Mouse (Mus musculus) megakaryocyte progenitor cell, adult 5-6 weeks (primary cell): ENCODE measurements around the gene Pcbp2. TPM values are rescaled to one million over a fixed set of nuclear protein-coding genes. Genes with fewer than 3 reads are reported as not detected.

Experiments used
- ATAC-seq: replicated peaks from 2 replicates; pipeline ENCODE4 v1.8.0; 2016; ENCODE audit warnings: mild to moderate bottlenecking, moderate TSS enrichment, inconsistent platforms; ENCODE audit not compliant: poor library complexity
- total RNA-seq, 2 experiments: library from RNA; stranded (forward) in 1 of 2; stranded (reverse) in 1 of 2; fragments of 157-497, 149-512 nt in 1 of 2; fragments of 200-1000 nt in 1 of 2; gene quantifications; 2 replicates each; pipeline versions ENCODE4 v1.2.3 to v1.2.4; 2015 to 2017

The Pcbp2 gene
- total RNA-seq, 2 experiments from 2014 or later = 175 to 973 TPM

GRCm38 (mm10) chr15:102505073-102505769 lies 34.9 kb downstream of the Pcbp2 start:
- no peak for ATAC-seq

- ATAC-seq = no peak
These were observed 35.6 kb downstream of the Pcbp2 start for GRCm38 (mm10) chr15:102505770-102506463.

DNA sequence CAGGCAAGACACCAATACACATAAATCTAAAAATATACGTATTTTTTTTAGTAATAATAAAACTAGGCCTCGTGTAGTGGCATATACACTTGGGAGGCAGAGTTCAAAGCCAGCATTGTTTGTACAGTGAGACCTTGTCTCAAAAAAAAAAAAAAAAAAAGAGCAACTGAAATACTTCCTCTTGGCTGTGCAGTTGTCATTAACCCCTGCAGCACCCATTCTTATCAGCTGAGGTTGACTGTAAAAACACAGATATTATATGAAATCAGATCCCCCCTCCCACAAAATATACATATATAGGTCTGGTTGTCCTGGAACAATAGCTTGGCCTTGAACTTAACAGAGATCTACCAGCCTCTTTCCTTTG lies 36.1 kb downstream of the Pcbp2 start:
- no peak for ATAC-seq

DNA sequence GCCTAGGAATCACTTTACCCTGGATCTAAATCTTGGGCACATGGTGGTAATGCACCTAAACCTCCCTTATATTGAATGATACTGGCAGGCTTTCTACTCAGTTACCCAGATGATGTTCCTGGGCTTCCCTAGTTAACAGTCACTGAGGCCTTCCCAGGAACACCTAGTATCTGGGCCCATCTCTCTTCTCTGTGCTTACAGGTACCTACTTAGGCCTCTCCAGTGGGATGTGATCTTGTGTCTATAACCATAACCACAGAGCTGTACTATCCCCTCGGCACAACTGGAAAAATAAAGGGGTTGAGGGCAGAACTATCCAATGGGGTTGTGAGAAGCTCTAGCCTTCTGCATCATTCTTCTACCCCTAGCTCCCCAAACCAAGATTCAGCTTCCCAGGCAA lies 36.5 kb downstream of the Pcbp2 start:
- no peak for ATAC-seq

GRCm38 (mm10) chr15:102507561-102507960 lies 37.2 kb downstream of the Pcbp2 start:
- ATAC-seq = no peak

DNA sequence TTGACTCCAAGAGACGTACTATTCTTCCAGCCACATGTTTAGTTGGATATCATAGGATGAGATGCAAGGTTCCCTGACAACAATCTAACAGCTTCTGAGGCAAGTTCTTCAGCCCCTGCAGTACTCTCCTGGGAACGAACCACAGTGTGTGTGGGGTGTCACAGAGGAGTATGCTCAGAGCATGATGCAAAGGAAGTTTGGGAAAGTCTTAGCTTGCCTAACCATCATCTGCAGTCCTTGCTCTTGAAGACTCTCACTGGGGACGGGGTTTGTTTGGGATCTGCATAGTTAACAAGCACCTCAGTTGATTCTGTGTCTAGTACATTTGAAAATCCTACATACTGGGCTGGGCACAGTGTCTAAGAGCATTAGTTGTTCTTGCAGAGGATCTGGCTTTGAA lies 38.0 kb downstream of the Pcbp2 start:
- ATAC-seq = no peak

GRCm38 (mm10) chr15:102510110-102510509 lies 39.8 kb downstream of the Pcbp2 start:
- peak; percentile 4; the same call in 1 of the 2 replicates for ATAC-seq

- peak; percentile 90 for ATAC-seq
These were observed 40.4 kb downstream of the Pcbp2 start for GRCm38 (mm10) chr15:102510590-102511284.

DNA sequence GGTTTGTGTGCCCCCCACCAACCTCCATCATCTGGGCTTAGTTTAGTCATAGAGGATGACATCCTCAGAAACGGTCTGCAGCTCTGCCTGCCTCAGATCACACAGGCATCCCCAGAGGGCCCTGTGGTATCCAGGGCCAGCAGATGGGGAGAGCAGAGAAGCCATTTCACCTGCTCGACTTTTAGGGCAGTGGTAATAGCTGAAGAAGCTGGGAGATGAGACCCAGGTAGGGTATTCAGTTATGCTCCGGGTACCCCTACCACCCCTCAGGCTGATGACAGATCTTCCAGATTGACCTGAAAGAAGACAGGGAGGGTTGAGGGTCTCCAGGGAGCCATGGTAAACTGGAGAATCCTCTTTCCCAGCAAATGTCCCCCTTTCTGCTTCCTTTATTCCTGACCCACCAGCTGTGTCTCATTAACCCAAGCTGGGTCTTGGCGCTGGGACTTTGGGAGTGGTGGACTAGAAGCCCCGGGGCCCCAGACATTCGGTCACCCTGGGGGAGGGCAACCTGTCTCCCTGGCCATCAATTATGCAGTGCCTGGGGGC lies 41.0 kb downstream of the Pcbp2 start:
- ATAC-seq = no peak

DNA sequence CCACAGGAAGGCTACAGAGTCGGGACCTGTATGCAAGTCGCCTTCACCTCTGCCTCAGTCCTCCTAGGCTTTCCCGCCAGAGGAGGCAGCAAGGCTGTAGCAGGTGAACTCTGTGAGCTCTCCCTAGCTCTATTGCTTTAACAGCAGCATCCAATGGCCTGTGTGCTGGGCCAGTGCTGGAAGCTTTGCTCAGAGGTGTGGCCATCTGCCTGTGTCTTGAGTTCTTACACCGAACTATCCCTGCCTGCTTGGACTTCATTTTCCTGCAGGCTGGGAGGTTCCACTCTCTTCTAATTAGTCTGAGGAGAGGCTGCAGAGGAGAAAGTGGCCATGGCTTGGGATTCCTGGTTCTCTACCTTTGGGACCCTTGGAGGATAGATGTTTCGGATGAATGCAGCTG lies 41.7 kb downstream of the Pcbp2 start:
- ATAC-seq = no peak

DNA sequence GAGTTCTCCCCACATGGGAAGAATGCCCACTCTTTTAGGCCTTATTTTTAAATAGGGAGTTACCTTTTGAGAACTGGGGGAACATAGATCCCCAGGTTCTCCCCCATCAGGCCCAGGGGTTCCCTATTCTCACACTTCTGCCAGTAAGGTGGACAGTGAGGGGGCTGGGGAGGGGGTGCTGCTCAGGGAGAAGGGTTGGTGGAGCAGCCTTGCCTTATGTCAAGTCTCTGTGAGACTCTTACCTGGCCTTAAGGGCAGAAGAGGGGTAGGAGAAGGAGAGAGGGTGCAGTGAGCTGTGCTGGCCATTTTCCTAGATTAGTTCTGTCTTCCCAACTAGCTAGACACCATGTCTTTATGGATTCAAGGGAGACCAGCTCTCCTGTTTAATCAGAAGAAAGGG lies 42.1 kb downstream of the Pcbp2 start:
- no peak for ATAC-seq

DNA sequence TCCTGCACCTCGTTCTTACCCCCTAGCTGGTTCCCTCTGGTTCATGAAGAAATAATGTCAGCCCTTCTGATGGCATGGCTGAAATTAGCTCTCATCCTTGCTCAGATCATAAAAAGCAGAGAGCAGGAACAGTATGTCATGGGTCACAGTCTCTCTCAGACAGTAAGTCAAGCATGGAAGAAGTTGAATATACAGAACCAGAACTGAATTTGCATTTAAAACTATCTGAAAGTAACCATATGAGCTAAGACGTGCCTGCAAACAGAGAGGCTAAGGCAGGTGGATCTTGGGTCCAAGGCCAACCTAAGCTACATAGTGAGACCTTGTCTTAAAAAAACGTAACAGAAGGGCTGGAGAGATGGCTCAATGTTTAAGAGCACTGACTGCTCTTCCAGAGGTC lies 42.7 kb downstream of the Pcbp2 start:
- no peak for ATAC-seq

DNA sequence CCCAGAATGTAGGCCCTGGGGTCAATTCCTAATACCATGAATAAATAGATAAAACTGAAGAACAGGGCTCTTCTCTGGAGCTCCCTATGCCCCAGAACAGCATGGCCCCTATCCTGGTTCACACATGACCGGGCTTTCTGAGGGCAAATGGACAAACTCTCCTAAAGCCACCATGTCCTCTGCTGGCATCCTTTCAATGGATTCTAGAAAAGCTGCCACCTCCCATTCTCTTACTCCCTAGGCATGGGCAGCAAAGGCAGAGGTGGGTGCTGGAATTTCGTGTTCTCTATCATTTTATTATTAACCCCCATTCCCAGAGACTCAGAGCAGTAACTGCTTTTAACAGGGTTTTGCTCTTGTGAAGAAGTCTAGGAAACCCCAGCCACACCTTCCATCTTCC lies 44.9 kb downstream of the Pcbp2 start:
- ATAC-seq = no peak

- no peak for ATAC-seq
These were observed 45.5 kb downstream of the Pcbp2 start for GRCm38 (mm10) chr15:102515791-102516190.

DNA sequence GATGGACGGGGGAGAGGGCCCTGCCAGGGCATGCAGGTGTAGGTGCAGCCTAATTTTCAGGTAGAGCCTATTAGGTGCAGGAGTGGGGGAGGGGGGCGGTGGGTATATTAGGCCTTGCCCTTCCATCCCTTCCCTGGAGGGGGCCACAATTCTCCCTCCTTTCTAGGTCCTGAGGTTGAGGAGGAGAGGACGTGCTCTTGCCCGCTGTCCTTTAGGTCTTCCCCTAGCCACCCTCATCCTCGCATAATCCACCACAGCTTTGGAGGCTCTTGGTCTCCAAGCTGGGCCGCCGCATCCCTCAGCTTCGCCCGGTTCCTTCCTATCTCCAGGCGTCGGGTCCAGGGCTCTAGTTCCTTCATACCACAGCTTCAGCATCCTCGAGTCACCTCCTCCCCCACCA lies 46.0 kb downstream of the Pcbp2 start:
- ATAC-seq = no peak

- 0 out of 2 replicates have a peak, but pooled peaks have one; percentile 2 for ATAC-seq
These were observed 46.5 kb downstream of the Pcbp2 start, which contains the start of gene Map3k12 for GRCm38 (mm10) chr15:102516728-102517404. Gene Map3k12, minus strand, starts transcription at chr15:102517064.

- no peak for ATAC-seq
These were observed 47.3 kb downstream of the Pcbp2 start for GRCm38 (mm10) chr15:102517631-102517975.

DNA sequence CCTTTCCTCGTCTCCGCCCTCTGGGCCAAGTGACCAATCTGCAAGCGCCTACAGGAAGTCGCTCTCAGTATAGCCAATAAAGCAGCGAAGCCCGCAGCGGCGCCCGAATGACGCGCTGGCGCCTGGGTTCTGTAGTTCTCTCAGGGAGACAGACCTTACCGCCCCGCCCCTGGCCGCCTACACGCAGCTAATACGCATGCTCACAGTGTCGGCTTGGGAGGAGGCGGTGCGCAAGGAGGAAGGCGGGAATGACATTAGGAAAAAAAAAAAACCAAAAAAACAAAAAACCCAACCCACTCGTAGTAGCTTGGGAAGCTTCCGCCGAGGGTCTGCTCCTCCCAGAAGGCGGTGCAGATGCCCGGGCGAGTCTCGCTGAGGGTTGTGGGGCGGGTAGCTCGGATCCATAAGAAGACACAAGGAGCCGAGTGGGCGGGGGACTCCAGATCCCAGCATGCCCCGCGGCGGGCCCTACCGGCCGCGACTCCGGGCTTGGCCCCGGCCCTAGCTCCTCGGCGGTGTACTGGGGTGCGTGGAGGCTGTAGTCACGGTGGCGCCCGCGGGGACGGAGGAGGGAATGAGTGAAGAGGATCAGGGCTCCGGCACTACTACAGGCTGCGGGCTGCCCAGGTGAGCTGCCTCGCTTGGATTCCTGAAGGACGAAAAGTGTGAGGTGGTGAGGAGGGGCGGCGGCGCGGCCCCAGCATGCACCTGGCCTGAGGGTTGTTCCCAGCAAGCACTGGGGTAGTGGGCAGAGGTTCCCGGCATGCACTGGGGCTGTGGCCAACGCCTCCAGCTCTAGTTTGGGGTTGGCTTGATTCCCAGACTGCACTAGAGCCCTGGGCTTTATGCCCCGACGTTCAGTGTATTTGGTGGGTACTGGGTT lies 47.9 kb downstream of the Pcbp2 start, which contains the start of gene Tarbp2:
Gene Tarbp2 (plus strand): TSS at position 217 of the 883 bp plus-strand sequence.
- ATAC-seq = peak; percentile 75

- no peak for ATAC-seq
These were observed 48.5 kb downstream of the Pcbp2 start for GRCm38 (mm10) chr15:102518859-102519201.
